ENCODE assay signal across 30 mouse cellular contexts in the genomic region with DNA sequence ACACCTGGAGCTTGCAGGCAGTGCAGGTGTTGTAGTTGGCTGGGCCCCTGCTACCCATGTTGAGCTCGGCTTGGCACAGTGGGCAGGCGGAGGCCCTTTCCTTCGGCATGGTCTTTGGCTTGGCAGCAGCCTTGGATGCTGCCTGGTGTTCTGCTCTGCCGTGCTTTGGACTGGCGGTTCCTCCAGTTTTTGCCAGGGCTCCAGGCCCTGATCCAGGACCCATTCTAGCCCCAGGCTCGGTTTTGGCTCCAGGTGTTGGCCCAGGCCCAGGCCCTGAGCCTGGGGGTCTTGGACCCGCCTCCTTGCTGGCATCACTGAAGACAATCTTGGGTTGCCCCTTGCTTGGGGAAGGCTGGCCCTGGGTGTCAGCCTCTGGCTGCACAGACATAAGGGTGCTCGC. TPM values are rescaled to one million over a fixed set of nuclear protein-coding genes. Genes with fewer than 3 reads are reported as not detected.
DNase-seq lines count a peak whose midpoint lies in the region; ATAC-seq and TF ChIP-seq lines count a peak whose summit lies in the region.
"Had no signal": no experiment of that assay in that cellular context is flagged by ENCODE, and none has a peak within 500 bp of the region (broad histone marks: within the 10 kb centered on the region; RNA-seq: fewer than 3 reads in every experiment).

No protein-coding gene starts in this region.

- no peak overlapping the region for H3K4me3 ChIP-seq in hindbrain, embryonic 10.5 days
- no peak overlapping the region for H3K4me3 ChIP-seq in hindbrain, embryonic 13.5 days
- H3K4me3 ChIP-seq in stomach, embryonic 14.5 days (ENCODE audit: low read depth, low read length) = no peak overlapping the region
- H3K4me3 ChIP-seq in stomach, postnatal 0 days (ENCODE audit: low read depth, low read length) = no peak overlapping the region
- no peak overlapping the region for H3K4me3 ChIP-seq in intestine, embryonic 15.5 days (replicated peaks)
- no peak overlapping the region for H3K4me3 ChIP-seq in olfactory bulb, adult 2 months (ENCODE audit: insufficient read depth, low read depth, low read length)
- H3K4me3 ChIP-seq: heart, adult 2 months; heart, embryonic 12.5 days; limb, embryonic 13.5 days; liver, embryonic 12.5 days; midbrain, embryonic 12.5 days; myocyte; neural tube, embryonic 13.5 days had no signal

- H3K9ac ChIP-seq in hindbrain, embryonic 13.5 days = no peak overlapping the region
- no peak overlapping the region for H3K9ac ChIP-seq in stomach, embryonic 14.5 days (replicated peaks; ENCODE audit: low read depth, low read length)
- no peak overlapping the region for H3K9ac ChIP-seq in stomach, postnatal 0 days (ENCODE audit: low read length)
- no peak overlapping the region for H3K9ac ChIP-seq in intestine, embryonic 15.5 days
- H3K9ac ChIP-seq: heart, embryonic 12.5 days; limb, embryonic 13.5 days; liver, embryonic 12.5 days; liver, postnatal 0 days; midbrain, embryonic 12.5 days; neural tube, embryonic 13.5 days had no signal

- H3K9me3 ChIP-seq in hindbrain, embryonic 10.5 days = no peaks in the 10 kb centered on the region
- H3K9me3 ChIP-seq in hindbrain, embryonic 13.5 days = no peaks in the 10 kb centered on the region
- no peaks in the 10 kb centered on the region for H3K9me3 ChIP-seq in stomach, embryonic 14.5 days (ENCODE audit: control insufficient read depth, low read depth, low read length)
- no peaks in the 10 kb centered on the region for H3K9me3 ChIP-seq in stomach, postnatal 0 days (ENCODE audit: control insufficient read depth, low read length)
- no peaks in the 10 kb centered on the region for H3K9me3 ChIP-seq in intestine, embryonic 15.5 days
- H3K9me3 ChIP-seq: heart, embryonic 12.5 days; limb, embryonic 13.5 days; liver, embryonic 12.5 days; midbrain, embryonic 12.5 days; neural tube, embryonic 13.5 days had no signal

- no peak for ATAC-seq in hindbrain, embryonic 13.5 days (ENCODE audit: low FRiP score)
- ATAC-seq in stomach, embryonic 14.5 days (ENCODE audit: insufficient number of reproducible peaks, insufficient read depth, low FRiP score, low read depth) = 0 out of 2 replicates have a peak, but pooled peaks have one; percentile 9
- ATAC-seq in stomach, postnatal 0 days (ENCODE audit: low FRiP score, low TSS enrichment) = no peak
- ATAC-seq in intestine, embryonic 15.5 days = no peak
- ATAC-seq: CD4-positive, CD25-positive, alpha-beta regulatory T cell, adult 4 months; forebrain, embryonic 14.5 days; hindbrain, postnatal 0 days; liver, embryonic 12.5 days; liver, postnatal 0 days had no signal

- 88% methylated on average over 8 of the region's 8 CpGs for WGBS in hindbrain, embryonic 10.5 days
- WGBS in hindbrain, embryonic 13.5 days = 90% methylated on average over 8 of the region's 8 CpGs
- WGBS in stomach, embryonic 14.5 days = 93% methylated on average over 8 of the region's 8 CpGs
- 89% methylated on average over 8 of the region's 8 CpGs for WGBS in stomach, postnatal 0 days
- 90% methylated on average over 8 of the region's 8 CpGs for WGBS in intestine, embryonic 15.5 days
- WGBS in olfactory bulb, adult 2 months = 48% methylated on average over 8 of the region's 8 CpGs

- TF ChIP-seq EP300 in stomach, postnatal 0 days (optimal IDR thresholded peaks at IDR 0.05) = no peak

- no peak overlapping the region for H3K4me2 ChIP-seq in hindbrain, embryonic 13.5 days
- no peak overlapping the region for H3K4me2 ChIP-seq in stomach, embryonic 14.5 days (replicated peaks; ENCODE audit: low read depth, low read length)
- H3K4me2 ChIP-seq in stomach, postnatal 0 days (replicated peaks; ENCODE audit: low read depth) = no peak overlapping the region
- peak overlapping the region; percentile 41; the same call in 1 of the 2 replicates for H3K4me2 ChIP-seq in intestine, embryonic 15.5 days (replicated peaks)
- H3K4me2 ChIP-seq: heart, embryonic 12.5 days; limb, embryonic 13.5 days; liver, embryonic 12.5 days; midbrain, embryonic 12.5 days; neural tube, embryonic 13.5 days had no signal

- 0 out of 2 replicates have a peak, but pooled peaks cover 11% of the 10 kb centered on the region for H3K4me1 ChIP-seq in hindbrain, embryonic 10.5 days (replicated peaks)
- no peaks in the 10 kb centered on the region for H3K4me1 ChIP-seq in hindbrain, embryonic 13.5 days (replicated peaks)
- peaks cover under 1% of the 10 kb centered on the region; the same call in 1 of the 2 replicates for H3K4me1 ChIP-seq in stomach, embryonic 14.5 days (ENCODE audit: control insufficient read depth, insufficient read depth, low read length)
- H3K4me1 ChIP-seq in stomach, postnatal 0 days (replicated peaks; ENCODE audit: control insufficient read depth, insufficient read depth) = no peaks in the 10 kb centered on the region
- peaks cover 7% of the 10 kb centered on the region for H3K4me1 ChIP-seq in intestine, embryonic 15.5 days (replicated peaks)
- H3K4me1 ChIP-seq in olfactory bulb, adult 2 months (ENCODE audit: control insufficient read depth, insufficient read depth, low read length) = peaks cover 77% of the 10 kb centered on the region
- H3K4me1 ChIP-seq: limb, embryonic 13.5 days; midbrain, embryonic 12.5 days; neural tube, embryonic 13.5 days had no signal

- no peak for TF ChIP-seq POLR2A in olfactory bulb, adult 2 months (IDR thresholded peaks at IDR 0.05; ENCODE audit: insufficient read depth, low read depth, low read length)

- TF ChIP-seq CTCF in stomach, postnatal 0 days (IDR thresholded peaks at IDR 0.05; ENCODE audit: low read depth) = no peak
- TF ChIP-seq CTCF in olfactory bulb, adult 2 months (IDR thresholded peaks at IDR 0.05; ENCODE audit: insufficient read depth, low read depth, low read length) = no peak

- no peaks in the 10 kb centered on the region for H3K27me3 ChIP-seq in hindbrain, embryonic 10.5 days (ENCODE audit: insufficient read depth, poor library complexity, severe bottlenecking)
- H3K27me3 ChIP-seq in hindbrain, embryonic 13.5 days = no peaks in the 10 kb centered on the region
- H3K27me3 ChIP-seq in stomach, embryonic 14.5 days (ENCODE audit: control insufficient read depth, insufficient read depth, low read length) = no peaks in the 10 kb centered on the region
- H3K27me3 ChIP-seq in stomach, postnatal 0 days (ENCODE audit: control insufficient read depth, insufficient read depth, low read length) = no peaks in the 10 kb centered on the region
- no peaks in the 10 kb centered on the region for H3K27me3 ChIP-seq in intestine, embryonic 15.5 days (replicated peaks)
- H3K27me3 ChIP-seq: limb, embryonic 13.5 days; midbrain, embryonic 12.5 days; neural tube, embryonic 13.5 days had no signal

- DNase-seq in hindbrain, embryonic 10.5 days (ENCODE audit: low spot score) = no peak
- DNase-seq in stomach, postnatal 0 days (ENCODE audit: low spot score) = no peak
- DNase-seq in right cerebral cortex, postnatal 14 days = no peak
- no peak for DNase-seq in gastrocnemius, adult 18-20 months (ENCODE audit: low spot score)
- DNase-seq: adrenal gland, adult 8-10 months; cerebellum, postnatal 14 days; heart, adult 2 months; heart, postnatal 4 days; kidney, adult 11 months; kidney, postnatal 14 days; liver, postnatal 0 days; lung, postnatal 36 days; spleen, adult 18-20 months had no signal

- H3K27ac ChIP-seq in hindbrain, embryonic 10.5 days = peak overlapping the region; percentile 51; the same call in 1 of the 2 replicates
- no peak overlapping the region for H3K27ac ChIP-seq in hindbrain, embryonic 13.5 days
- no peak overlapping the region for H3K27ac ChIP-seq in stomach, embryonic 14.5 days (ENCODE audit: low read length)
- no peak overlapping the region for H3K27ac ChIP-seq in stomach, postnatal 0 days (replicated peaks)
- peak overlapping the region; percentile 85 for H3K27ac ChIP-seq in intestine, embryonic 15.5 days
- peak overlapping the region; percentile 84 for H3K27ac ChIP-seq in olfactory bulb, adult 2 months (ENCODE audit: insufficient read depth, low read depth, low read length)
- H3K27ac ChIP-seq: heart, adult 2 months; hindbrain, postnatal 0 days; limb, embryonic 13.5 days; liver, embryonic 12.5 days; midbrain, embryonic 12.5 days; neural tube, embryonic 13.5 days had no signal

- peaks cover 16% of the 10 kb centered on the region for H3K36me3 ChIP-seq in hindbrain, embryonic 10.5 days
- peaks cover 51% of the 10 kb centered on the region for H3K36me3 ChIP-seq in hindbrain, embryonic 13.5 days
- no peaks in the 10 kb centered on the region for H3K36me3 ChIP-seq in stomach, embryonic 14.5 days (ENCODE audit: control insufficient read depth, insufficient read depth, low read length)
- H3K36me3 ChIP-seq in stomach, postnatal 0 days (ENCODE audit: control insufficient read depth, insufficient read depth, low read length) = no peaks in the 10 kb centered on the region
- no peaks in the 10 kb centered on the region for H3K36me3 ChIP-seq in intestine, embryonic 15.5 days
- H3K36me3 ChIP-seq: heart, embryonic 12.5 days; limb, embryonic 13.5 days; liver, embryonic 12.5 days had no signal

RNA-seq across cellular contexts. Expression of a gene that starts 31.3 kb away (rescaled TPM):
- 77.0 and 83.8 TPM in 2 replicates for polyA plus RNA-seq in hindbrain, embryonic 10.5 days (2016; fragmentation: Nextera tagmentation; extraction: Ambion mirVana)
- 57.7 and 57.8 TPM in 2 replicates for polyA plus RNA-seq in hindbrain, embryonic 13.5 days (2015; fragmentation: Nextera tagmentation; extraction: Ambion mirVana)
- 52.2 and 58.0 TPM in 2 replicates for polyA plus RNA-seq in stomach, embryonic 14.5 days (2014; fragmentation: Nextera tagmentation; extraction: Ambion mirVana)
- polyA plus RNA-seq in stomach, postnatal 0 days (2015; fragmentation: Nextera tagmentation; extraction: Ambion mirVana) = 35.4 and 38.4 TPM in 2 replicates
- 76.5 and 96.8 TPM in 2 replicates for polyA plus RNA-seq in intestine, embryonic 15.5 days (2015; fragmentation: Nextera tagmentation; extraction: Ambion mirVana)
- polyA plus RNA-seq in olfactory bulb, adult 2 months (2012; ENCODE audit: insufficient read depth, insufficient read length, low replicate concordance, missing spikeins) = not detected in 2 replicates
- total RNA-seq in gastrocnemius, adult 18-20 months (2021) = 10 to 100 TPM; 25.7 to 27.8 TPM

RNA-seq across cellular contexts. Expression of a gene that starts 42.6 kb away (rescaled TPM):
- 36.6 and 39.1 TPM in 2 replicates for polyA plus RNA-seq in hindbrain, embryonic 10.5 days (2016; fragmentation: Nextera tagmentation; extraction: Ambion mirVana)
- polyA plus RNA-seq in hindbrain, embryonic 13.5 days (2015; fragmentation: Nextera tagmentation; extraction: Ambion mirVana) = 42.8 and 43.1 TPM in 2 replicates
- 31.1 and 33.5 TPM in 2 replicates for polyA plus RNA-seq in stomach, embryonic 14.5 days (2014; fragmentation: Nextera tagmentation; extraction: Ambion mirVana)
- 13.8 and 15.7 TPM in 2 replicates for polyA plus RNA-seq in stomach, postnatal 0 days (2015; fragmentation: Nextera tagmentation; extraction: Ambion mirVana)
- polyA plus RNA-seq in intestine, embryonic 15.5 days (2015; fragmentation: Nextera tagmentation; extraction: Ambion mirVana) = 18.6 and 23.7 TPM in 2 replicates
- polyA plus RNA-seq in olfactory bulb, adult 2 months (2012; ENCODE audit: insufficient read depth, insufficient read length, low replicate concordance, missing spikeins) = not detected in 2 replicates
- 100 to 1,000 TPM; 134 to 139 TPM for total RNA-seq in gastrocnemius, adult 18-20 months (2021)

RNA-seq across cellular contexts. Expression of a gene that starts 45.5 kb away (rescaled TPM):
- 0.34 and 0.39 TPM in 2 replicates for polyA plus RNA-seq in hindbrain, embryonic 10.5 days (2016; fragmentation: Nextera tagmentation; extraction: Ambion mirVana)
- not detected in 2 replicates for polyA plus RNA-seq in hindbrain, embryonic 13.5 days (2015; fragmentation: Nextera tagmentation; extraction: Ambion mirVana)
- polyA plus RNA-seq in stomach, embryonic 14.5 days (2014; fragmentation: Nextera tagmentation; extraction: Ambion mirVana) = 3.7 and 4.4 TPM in 2 replicates
- 4.4 and 4.8 TPM in 2 replicates for polyA plus RNA-seq in stomach, postnatal 0 days (2015; fragmentation: Nextera tagmentation; extraction: Ambion mirVana)
- 0.98 and 2.2 TPM in 2 replicates for polyA plus RNA-seq in intestine, embryonic 15.5 days (2015; fragmentation: Nextera tagmentation; extraction: Ambion mirVana)
- polyA plus RNA-seq in olfactory bulb, adult 2 months (2012; ENCODE audit: insufficient read depth, insufficient read length, low replicate concordance, missing spikeins) = not detected in 2 replicates
- not detected for total RNA-seq in gastrocnemius, adult 18-20 months (2021)
- total RNA-seq: heart, adult 2 months; heart, postnatal 4 days; hindbrain, postnatal 0 days; layer of hippocampus, postnatal 14 days; midbrain, postnatal 0 days had no signal
- polyA plus RNA-seq: forebrain, embryonic 14.5 days; heart, postnatal 0 days; hindbrain, postnatal 0 days; kidney, embryonic 14.5 days; midbrain, postnatal 0 days had no signal

Comparison
In these comparisons a context has a peak if more than half of its experiments do, and no peak if none do; other contexts are left out.
1. H3K27ac ChIP-seq: peak in hindbrain, embryonic 10.5 days (single experiment), intestine, embryonic 15.5 days (single experiment) and olfactory bulb, adult 2 months (single experiment); none in hindbrain, embryonic 13.5 days (single experiment), stomach, embryonic 14.5 days (single experiment) and stomach, postnatal 0 days (single experiment).
2. RNA of a gene that starts 31.3 kb away (polyA plus RNA-seq): 77.0 to 83.8 TPM in hindbrain, embryonic 10.5 days, 76.5 to 96.8 TPM in intestine, embryonic 15.5 days, 57.7 to 57.8 TPM in hindbrain, embryonic 13.5 days, 52.2 to 58.0 TPM in stomach, embryonic 14.5 days and 35.4 to 38.4 TPM in stomach, postnatal 0 days; not detected in olfactory bulb, adult 2 months; every median in the first group is over 10 times any median in the second.